Mouse (Mus musculus): ENCODE measurements around the gene 1700057G04Rik. TPM values are rescaled to one million over a fixed set of nuclear protein-coding genes. Genes with fewer than 3 reads are reported as not detected.

1700057G04Rik gene
- total RNA-seq (2023), result not detected in 4 replicates

GRCm38 (mm10) chr9:92309077-92309476, at the start of gene 1700057G04Rik:
1700057G04Rik (plus strand) TSS chr9:92309377.

DNA sequence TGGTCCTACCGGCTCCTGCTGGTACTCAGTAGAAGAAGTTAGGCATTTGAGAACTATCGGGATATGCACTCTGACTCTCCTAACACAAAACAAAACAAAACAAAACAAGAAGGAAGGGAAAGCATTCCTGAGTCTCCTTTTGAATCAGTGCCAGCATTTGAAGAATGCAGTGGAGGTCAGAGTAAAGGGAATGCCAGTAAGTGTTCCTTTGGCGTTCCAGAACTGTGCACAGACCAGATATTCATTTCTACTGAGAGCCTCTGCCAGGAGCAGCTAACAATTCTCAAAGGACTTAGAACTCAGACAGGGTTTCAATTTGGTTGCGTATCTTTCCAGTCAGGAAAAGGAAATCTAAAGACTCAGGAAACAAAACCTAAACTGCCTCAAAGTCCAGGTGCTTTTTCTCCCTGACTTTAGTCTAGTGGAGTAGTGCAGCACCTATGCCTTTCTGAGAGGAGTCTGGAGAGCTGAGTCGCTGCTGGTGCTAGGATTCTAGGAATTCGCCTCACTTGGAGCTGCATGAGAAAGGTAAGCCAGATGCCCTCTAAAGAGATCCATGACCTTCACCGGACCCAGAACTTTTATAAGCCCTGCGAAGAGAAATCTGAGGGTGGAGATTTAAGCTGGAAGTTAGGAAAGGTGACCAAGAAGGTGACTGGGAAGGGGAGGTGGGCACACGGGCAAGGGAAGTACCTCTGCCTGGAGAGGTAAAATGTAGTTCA, 33.5 kb upstream of the 1700057G04Rik start, which contains the start of gene Plscr2:
TSS of gene Plscr2 (plus strand) at position 117 of the 722 bp plus-strand sequence.

Other genes starting within 250 kb of the 1700057G04Rik start
- gene Plscr5, start 116.4 kb upstream of the 1700057G04Rik start, total RNA-seq (2023), result not detected in 4 replicates
- gene Plscr1, start 59.6 kb upstream of the 1700057G04Rik start, total RNA-seq (2023), result 8.1 to 11.9 TPM (median 9.0 TPM) in 4 replicates
- not detected in 4 replicates for gene Plscr2, start 33.8 kb upstream of the 1700057G04Rik start, total RNA-seq (2023)
- 0.34 to 0.61 TPM (median 0.35 TPM) in 4 replicates for gene Plscr4, start 148.0 kb downstream of the 1700057G04Rik start, total RNA-seq (2023)
- 0.22 to 0.30 TPM in 2 of 4 replicates, not detected in the others for gene Plod2, start 232.8 kb downstream of the 1700057G04Rik start, total RNA-seq (2023)

Measured in B cell, adult 62 days (primary cell).